Mouse (Mus musculus): ENCODE results near the gene Smo.
A peak's percentile ranks its signal among the peaks of the same experiment; 100 is the strongest.

Gene Smo

GRCm38 (mm10) chr6:29735336-29735688, at the start of gene Smo:
Gene Smo (plus strand): TSS chr6:29735503.
- DNase-seq, result peak; percentile 86

GRCm38 (mm10) chr6:29685952-29686351, 49.4 kb upstream of the Smo start:
- no peak for DNase-seq

- no peak for DNase-seq
These were observed 45.8 kb upstream of the Smo start for GRCm38 (mm10) chr6:29689458-29689857.

- DNase-seq, result peak; percentile 87
These were observed 41.4 kb upstream of the Smo start, which contains the start of gene Tspan33 for GRCm38 (mm10) chr6:29693953-29694352. Gene Tspan33 (plus strand): TSS chr6:29694222.

- DNase-seq, result peak; percentile 14
These were observed 40.7 kb upstream of the Smo start for GRCm38 (mm10) chr6:29694375-29695289.

GRCm38 (mm10) chr6:29695290-29695674, 40.0 kb upstream of the Smo start:
- no peak for DNase-seq

GRCm38 (mm10) chr6:29695975-29696374, 39.3 kb upstream of the Smo start:
- DNase-seq, result no peak

- DNase-seq, result no peak
These were observed 38.2 kb upstream of the Smo start for GRCm38 (mm10) chr6:29697139-29697538.

- DNase-seq, result no peak
These were observed 37.8 kb upstream of the Smo start for GRCm38 (mm10) chr6:29697548-29697947.

- DNase-seq, result no peak
These were observed 36.1 kb upstream of the Smo start for GRCm38 (mm10) chr6:29699085-29699745.

GRCm38 (mm10) chr6:29701051-29701450, 34.3 kb upstream of the Smo start:
- DNase-seq, result no peak

- no peak for DNase-seq
These were observed 33.2 kb upstream of the Smo start for GRCm38 (mm10) chr6:29702126-29702525.

- no peak for DNase-seq
These were observed 31.2 kb upstream of the Smo start for GRCm38 (mm10) chr6:29704143-29704542.

GRCm38 (mm10) chr6:29707902-29708301, 27.4 kb upstream of the Smo start:
- DNase-seq, result no peak

GRCm38 (mm10) chr6:29711318-29711717, 24.0 kb upstream of the Smo start:
- DNase-seq, result no peak

- no peak for DNase-seq
These were observed 23.2 kb upstream of the Smo start for GRCm38 (mm10) chr6:29712011-29712584.

- peak; percentile 54 for DNase-seq
These were observed 18.5 kb upstream of the Smo start for GRCm38 (mm10) chr6:29716624-29717365.

GRCm38 (mm10) chr6:29717541-29717940, 17.8 kb upstream of the Smo start:
- no peak for DNase-seq

GRCm38 (mm10) chr6:29717952-29718521, 17.3 kb upstream of the Smo start:
- no peak for DNase-seq

- DNase-seq, result peak; percentile 79
These were observed 16.4 kb upstream of the Smo start for GRCm38 (mm10) chr6:29718894-29719329.

- no peak for DNase-seq
These were observed 13.4 kb upstream of the Smo start for GRCm38 (mm10) chr6:29721890-29722289.

GRCm38 (mm10) chr6:29726576-29727200, 8.6 kb upstream of the Smo start:
- no peak for DNase-seq
